Mouse (Mus musculus) heart, embryonic 14.5 days (tissue): ENCODE measurements around the gene Rcbtb2. TPM values are rescaled to one million over a fixed set of nuclear protein-coding genes. Genes with fewer than 3 reads are reported as not detected.

Experiments used
- ATAC-seq: fragments of 200-750 bp; cut with Nextera tagmentation; 2 replicates; pipeline ENCODE4 v1.8.0; 2017; ENCODE audit warnings: low read depth, moderate TSS enrichment; ENCODE audit not compliant: insufficient number of reproducible peaks, insufficient read depth, low FRiP score
- H3K27ac ChIP-seq, 2 experiments: fragments of 200-500 bp in 1 of 2; fragments of 300-500 bp in 1 of 2; sonication (generic) in 1 of 2; replicated peaks in 1 of 2; 2 replicates each; pipeline ENCODE4 v1.5.1; 2012 to 2014; ENCODE audit warnings: low read depth in 2 of 2, low read length in 2 of 2, control low read depth in 1 of 2, mild to moderate bottlenecking in 1 of 2, mixed read lengths in 1 of 2; ENCODE audit not compliant: control insufficient read depth in 1 of 2, insufficient read depth in 1 of 2
- H3K27me3 ChIP-seq: fragments of 300-500 bp; sonication (generic); 2 replicates; pipeline ENCODE4 v1.6.1; 2014; ENCODE audit warnings: mild to moderate bottlenecking, low read length, control low read depth; ENCODE audit not compliant: control insufficient read depth, insufficient read depth
- H3K36me3 ChIP-seq: fragments of 300-500 bp; sonication (generic); 2 replicates; pipeline ENCODE4 v1.6.1; 2014; ENCODE audit warnings: mild to moderate bottlenecking, control low read depth, low read length, mixed read lengths; ENCODE audit not compliant: control insufficient read depth, insufficient read depth
- H3K4me1 ChIP-seq, 2 experiments: fragments of 200-500 bp in 1 of 2; fragments of 300-500 bp in 1 of 2; sonication (generic) in 1 of 2; 2 replicates each; pipeline ENCODE4 v1.6.1; 2012 to 2014; ENCODE audit warnings: low read length in 2 of 2, control low read depth in 1 of 2, mixed read lengths in 1 of 2; ENCODE audit not compliant: control insufficient read depth in 2 of 2, insufficient read depth in 2 of 2
- H3K4me2 ChIP-seq: fragments of 300-500 bp; sonication (generic); 2 replicates; pipeline ENCODE4 v1.6.1; 2014; ENCODE audit warnings: mild to moderate bottlenecking, low read length
- H3K4me3 ChIP-seq, 2 experiments: fragments of 200-500 bp in 1 of 2; fragments of 300-500 bp in 1 of 2; sonication (generic) in 1 of 2; 2 replicates each; pipeline ENCODE4 v1.5.1; 2012 to 2014; ENCODE audit warnings: low read length in 2 of 2, mild to moderate bottlenecking in 2 of 2, control low read depth in 1 of 2, low read depth in 1 of 2, moderate library complexity in 1 of 2; ENCODE audit not compliant: control insufficient read depth in 1 of 2, insufficient read depth in 1 of 2
- H3K9ac ChIP-seq: fragments of 300-500 bp; sonication (generic); 2 replicates; pipeline ENCODE4 v1.6.1; 2014; ENCODE audit warnings: mild to moderate bottlenecking, low read length
- H3K9me3 ChIP-seq: fragments of 300-500 bp; sonication (generic); 2 replicates; pipeline ENCODE4 v1.6.1; 2016; ENCODE audit warnings: low read length, control low read depth; ENCODE audit not compliant: control insufficient read depth
- WGBS: fragments of 180-500 bp; shearing (Covaris S2); extraction: QIAGEN DNeasy Blood & Tissue Kit; methylation state at CpG from one replicate; pipeline ENCODE4 v1.1.7; 2014; 5-methylcytosine and 5-hydroxymethylcytosine counted together
- microRNA counts: library from miRNA; unstranded; fragments of <30 nt; microRNA quantifications from one replicate; lab custom pipeline; 2016
- microRNA-seq: library from miRNA; unstranded; fragments of <30 nt; microRNA quantifications from one replicate; pipeline ENCODE4, GENCODE M21; 2016
- polyA plus RNA-seq: library from polyadenylated mRNA; unstranded; fragments of >200 nt; fragmentation: Nextera tagmentation; extraction: Ambion mirVana; gene quantifications from 2 replicates; pipeline ENCODE4 v1.2.1, GENCODE M21; 2014

The Rcbtb2 gene
- polyA plus RNA-seq, 1 experiment from 2014 or later, result 70.8 TPM

DNA sequence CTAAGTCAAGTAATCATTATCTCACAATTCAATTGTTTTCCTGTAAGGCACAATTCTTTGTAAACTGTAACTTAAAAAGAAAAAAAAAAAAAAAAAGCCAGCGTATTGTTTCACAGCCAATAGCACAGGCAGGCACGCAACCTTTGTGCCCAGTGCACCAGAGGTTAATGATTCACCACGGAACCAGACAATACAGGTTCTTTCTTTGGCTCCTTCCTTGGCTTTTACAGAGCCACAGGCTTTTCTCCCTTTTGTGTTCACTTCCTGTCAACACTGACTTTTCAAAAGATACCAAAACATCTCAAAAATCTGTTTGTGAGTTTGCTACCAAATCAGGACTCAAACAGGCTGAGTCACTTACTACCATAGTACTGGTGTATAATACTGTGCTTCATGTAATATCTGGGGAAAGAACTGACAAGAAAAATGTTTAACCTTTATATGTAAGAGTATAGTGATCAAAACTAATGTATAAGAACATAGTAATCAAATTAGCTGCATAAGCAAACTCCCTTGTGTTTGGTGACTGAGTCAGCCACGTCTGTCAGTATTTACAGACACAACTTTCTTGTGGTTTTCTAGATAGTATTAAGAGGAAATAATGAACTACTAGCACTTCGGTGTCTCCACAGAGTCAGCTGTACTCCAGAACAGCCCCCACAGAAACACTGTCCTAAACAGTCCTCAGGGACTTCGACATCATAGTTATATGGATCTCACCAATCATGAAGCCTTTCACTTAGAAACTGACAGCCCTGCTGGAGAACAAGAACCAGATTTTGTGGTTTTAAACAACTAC, 130.8 kb downstream of the Rcbtb2 start:
- WGBS, result 65% methylated on average over 6 of the region's 6 CpGs
- ATAC-seq, result no peak
- no peaks in the 10 kb centered on the region for H3K9me3 ChIP-seq
- H3K27me3 ChIP-seq, result no peaks in the 10 kb centered on the region
- no peak overlapping the region for H3K4me3 ChIP-seq
- no peaks in the 10 kb centered on the region for H3K36me3 ChIP-seq
- H3K4me2 ChIP-seq, result no peak overlapping the region
- no peaks in the 10 kb centered on the region for H3K4me1 ChIP-seq
- H3K27ac ChIP-seq, result peak overlapping the region in 1 of 2 experiments; percentile 20; a peak in 1 of 4 replicates
- H3K9ac ChIP-seq, result no peak overlapping the region

DNA sequence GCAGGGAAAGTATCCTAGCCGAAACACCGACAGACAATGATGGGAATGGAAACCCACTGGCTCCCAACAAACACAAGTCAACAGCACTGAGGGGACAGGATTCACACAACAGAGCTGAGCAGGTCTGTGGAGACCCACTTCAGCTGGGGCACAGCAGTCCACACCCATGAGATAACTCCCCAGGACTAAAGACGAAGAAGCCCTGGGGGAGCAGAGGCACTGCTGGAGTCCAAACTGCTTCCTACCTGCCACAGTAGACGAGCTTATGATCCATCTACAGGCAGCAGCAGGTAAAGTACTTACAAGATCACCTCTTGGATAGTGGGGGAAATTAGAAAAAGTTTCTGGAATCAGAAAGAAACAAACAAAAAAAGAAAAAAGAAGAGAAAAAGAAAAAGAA, 131.6 kb downstream of the Rcbtb2 start:
- 79% methylated on average over 4 of the region's 4 CpGs for WGBS
- Histone ChIP-seq H3K4me1 (no peaks in the 10 kb centered on the region), H3K9ac (no peak overlapping the region), H3K4me3 (no peak overlapping the region), H3K36me3 (no peaks in the 10 kb centered on the region), H3K9me3 (no peaks in the 10 kb centered on the region), H3K27ac (no peak overlapping the region), H3K4me2 (no peak overlapping the region), H3K27me3 (no peaks in the 10 kb centered on the region)
- ATAC-seq, result no peak

DNA sequence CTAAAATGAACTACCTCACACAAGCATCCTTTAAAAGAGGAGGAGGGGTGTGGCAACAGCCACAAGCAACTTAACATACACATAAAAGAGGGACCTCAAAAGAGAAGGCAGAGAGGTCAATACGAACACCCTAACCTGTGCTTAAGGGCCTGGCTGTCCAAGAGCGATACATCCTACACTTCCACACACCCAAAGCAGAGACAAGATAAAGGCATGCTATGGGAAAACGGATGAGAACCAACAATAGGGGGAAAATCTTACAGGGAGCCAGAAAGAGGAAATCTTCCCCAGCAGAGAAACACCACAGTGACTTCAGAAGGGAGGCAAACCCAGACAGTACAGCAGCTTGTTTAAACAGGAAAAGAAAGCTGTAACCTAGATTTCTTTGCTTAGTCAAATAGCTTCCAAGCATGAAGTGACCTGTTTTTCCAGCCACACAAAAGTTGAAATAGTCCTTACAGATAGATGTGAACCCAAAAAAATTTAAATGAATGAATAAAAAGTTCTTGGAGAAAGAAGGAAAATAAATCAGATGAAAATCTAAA, 132.7 kb downstream of the Rcbtb2 start:
- Histone ChIP-seq H3K4me2 (no peak overlapping the region), H3K36me3 (no peaks in the 10 kb centered on the region), H3K9me3 (no peaks in the 10 kb centered on the region), H3K27me3 (no peaks in the 10 kb centered on the region), H3K4me3 (no peak overlapping the region), H3K4me1 (no peaks in the 10 kb centered on the region), H3K9ac (no peak overlapping the region), H3K27ac (peak overlapping the region in 1 of 2 experiments; percentile 33; a peak in 1 of 4 replicates)
- no peak for ATAC-seq
- 59% methylated on average over 3 of the region's 3 CpGs for WGBS

- Histone ChIP-seq H3K9me3 (no peaks in the 10 kb centered on the region), H3K4me2 (no peak overlapping the region), H3K27me3 (no peaks in the 10 kb centered on the region), H3K4me1 (no peaks in the 10 kb centered on the region), H3K9ac (no peak overlapping the region), H3K4me3 (no peak overlapping the region), H3K27ac (no peak overlapping the region), H3K36me3 (peaks cover 5% of the 10 kb centered on the region)
- WGBS, result 70% methylated on average over 7 of the region's 7 CpGs
- no peak for ATAC-seq
Observed at GRCm38 (mm10) chr14:73257348-73257747, 134.5 kb downstream of the Rcbtb2 start.

MicroRNAs encoded within 50 kb of the gene (microRNA counts, 519-probe panel; counts per million panel counts)
- microRNA mmu-miR-687 (lab: Ali Mortazavi, UCI), result 322 counts per million, percentile 70 among the panel's probes with 10 or more counts

Small RNAs within 50 kb of the gene (microRNA-seq; reads per million reads assigned to microRNA genes)
- not detected for gene Mir687

Other genes with a start within 250 kb of the Rcbtb2 start
- gene Cysltr2, start 73.9 kb upstream of the Rcbtb2 start, polyA plus RNA-seq, result not detected in 2 replicates
- gene Lpar6, start 114.9 kb downstream of the Rcbtb2 start, polyA plus RNA-seq, result 9.3 TPM in 2 replicates
- gene Rb1, start 202.8 kb downstream of the Rcbtb2 start, polyA plus RNA-seq, result 17.7 and 22.9 TPM in 2 replicates